Mouse (Mus musculus) cerebellum, postnatal 14 days (tissue): ENCODE measurements around the gene Gfi1.

Experiments
- DNase-seq, 2 experiments: peaks; one replicate each; pipeline ENCODE4 v3.0.0; 2021; ENCODE audit warnings: mixed read lengths in 2 of 2

Gfi1 gene

DNA sequence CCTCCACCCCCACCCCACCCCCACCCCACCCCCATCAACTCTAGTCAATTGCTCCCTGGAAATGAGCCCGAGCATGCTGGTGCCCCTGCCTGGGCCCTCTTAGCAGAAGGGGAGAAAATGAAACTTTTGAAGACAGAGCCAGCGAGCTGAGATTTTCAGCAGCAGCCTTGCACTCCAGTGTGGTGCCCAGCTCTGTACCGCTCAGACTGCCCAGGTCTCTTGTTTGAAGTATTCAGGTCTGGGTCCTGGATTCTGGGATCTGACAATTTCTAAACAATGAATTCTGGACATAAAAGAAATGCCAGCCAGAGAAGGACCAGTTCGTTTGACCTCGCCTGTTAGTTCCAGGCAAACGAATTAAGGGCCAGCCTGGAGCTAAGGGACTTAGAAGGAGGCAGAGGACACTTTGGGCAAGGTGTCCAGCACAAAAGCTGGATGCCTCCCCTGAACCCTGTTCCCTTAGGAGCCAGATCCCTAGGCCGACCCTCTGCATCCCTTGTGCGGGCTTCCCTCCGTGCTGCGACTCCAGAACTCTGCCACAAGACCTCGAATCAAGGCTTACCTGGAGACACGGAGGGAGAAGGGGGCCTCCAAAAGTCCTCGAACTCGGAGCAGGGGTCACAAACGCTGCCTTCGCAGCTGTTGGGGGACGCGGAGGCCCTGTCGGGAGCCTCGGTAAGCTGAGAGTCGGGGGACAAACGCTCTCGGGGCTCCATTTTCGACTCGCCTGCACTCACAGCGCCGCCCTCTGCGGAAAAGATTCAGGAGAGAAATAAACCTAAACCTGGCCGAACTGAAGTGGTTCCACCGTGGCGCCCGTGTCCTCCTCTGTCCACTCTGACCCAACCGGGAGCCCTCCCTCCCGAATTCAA is 2.9 kb downstream of the Gfi1 start:
- DNase-seq, result peak; percentile 29 to 41

DNA sequence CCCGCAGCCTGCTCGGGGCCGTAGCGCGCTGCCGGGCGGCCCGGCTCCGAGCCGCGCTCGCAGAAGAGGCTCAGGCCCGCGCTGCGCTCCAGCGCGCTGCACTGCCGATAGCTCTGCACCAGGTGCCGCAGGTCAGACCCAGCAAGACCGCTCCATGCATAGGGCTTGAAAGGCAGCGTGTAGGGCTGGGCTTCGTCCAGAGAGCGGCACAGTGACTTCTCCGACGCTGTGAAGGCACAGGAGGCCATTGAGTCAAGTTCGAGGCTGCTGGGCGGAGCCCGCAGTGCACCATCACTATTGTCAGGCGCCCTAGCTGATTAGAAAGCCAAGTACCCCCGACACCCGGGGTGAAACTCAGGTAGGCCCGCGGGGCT is 4.2 kb downstream of the Gfi1 start:
- DNase-seq, result peak; percentile 23 to 31

DNA sequence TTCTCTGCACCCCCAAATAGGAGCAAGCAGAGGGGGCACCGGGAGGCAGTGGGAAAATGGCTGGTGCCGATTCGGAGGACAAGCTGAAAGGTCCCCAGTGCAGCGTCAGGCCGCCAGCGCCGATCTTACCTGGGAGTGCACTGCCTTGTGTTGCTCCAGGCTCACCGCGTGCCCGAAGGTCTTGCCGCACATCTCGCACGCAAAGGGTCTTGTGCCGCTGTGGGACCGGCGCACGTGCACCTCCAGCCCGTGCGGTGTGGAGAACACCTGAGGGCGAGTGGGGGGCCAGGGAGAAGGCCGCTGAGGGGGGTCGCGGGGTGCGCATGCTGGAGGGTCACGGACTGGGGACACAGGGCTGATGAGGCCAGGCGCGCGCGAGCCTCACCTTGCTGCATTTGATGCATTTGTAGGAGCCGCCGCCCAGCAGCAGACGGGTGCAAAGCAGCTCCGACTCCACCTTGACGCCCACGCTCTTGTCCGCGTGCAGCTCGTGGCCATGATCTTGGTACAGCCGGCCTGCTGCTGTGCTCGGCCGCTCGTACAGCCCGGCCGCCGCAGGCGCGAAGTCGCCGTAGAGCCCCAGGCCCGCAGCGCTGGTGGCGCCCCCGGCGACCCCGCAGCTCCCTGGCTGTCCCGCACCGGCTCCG is 4.7 kb downstream of the Gfi1 start:
- DNase-seq, result peak; percentile 6 to 31

DNA sequence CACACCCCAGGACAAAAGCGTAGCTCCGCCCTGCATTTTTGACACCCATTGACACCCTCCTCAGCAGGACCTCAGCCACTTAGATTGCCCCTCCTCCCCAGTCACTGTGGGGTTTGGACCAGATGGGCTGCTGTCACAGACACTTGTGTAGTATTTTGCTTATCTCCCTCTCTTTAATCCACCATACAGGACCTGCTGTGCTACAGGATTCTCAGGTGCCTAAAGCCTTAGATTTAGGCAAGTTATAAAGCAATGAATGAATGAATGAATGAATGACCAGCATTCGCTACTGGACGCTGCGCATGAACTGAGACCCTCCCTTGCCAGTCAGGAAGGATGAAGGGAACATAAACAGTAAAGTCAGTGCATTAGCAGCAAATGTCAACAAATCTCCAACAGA is 5.3 kb downstream of the Gfi1 start:
- DNase-seq, result no peak

DNA sequence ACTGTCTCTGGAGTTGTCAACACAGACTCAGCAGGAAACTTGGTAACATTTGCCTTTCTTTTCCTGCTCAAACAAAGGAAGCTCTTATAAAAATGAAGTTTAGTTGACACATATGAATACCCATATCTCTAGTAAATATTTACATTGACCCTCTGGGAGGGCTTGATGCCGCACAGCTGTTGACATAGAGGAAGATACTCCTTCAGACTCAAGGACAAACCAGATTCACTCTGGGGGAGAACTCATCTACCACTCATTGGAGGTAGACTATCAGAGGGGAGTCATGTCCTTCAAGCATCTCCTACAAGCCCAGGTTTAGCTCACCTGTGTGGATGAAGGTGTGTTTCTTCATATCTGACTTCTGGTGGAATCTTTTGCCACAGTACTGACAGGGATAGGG is 6.0 kb downstream of the Gfi1 start:
- no peak for DNase-seq

DNA sequence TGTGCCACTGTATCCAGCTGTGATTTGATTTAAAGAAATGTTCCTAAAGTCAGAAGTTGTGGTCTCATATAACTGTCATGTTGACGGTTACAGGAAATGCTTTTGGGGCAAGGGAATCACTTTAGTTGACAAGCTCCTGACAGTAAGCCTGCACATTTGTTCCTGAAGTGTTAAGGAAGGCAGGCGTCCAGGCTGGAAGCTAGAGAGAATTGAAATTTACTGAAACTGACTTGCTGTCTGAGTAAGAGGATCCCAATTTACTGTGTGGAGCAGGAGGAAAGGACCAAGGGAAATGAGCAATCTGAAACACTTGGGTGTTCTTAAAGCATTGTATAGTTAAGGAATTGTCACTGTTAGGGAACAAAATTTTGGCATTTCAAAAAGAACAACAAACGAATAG is 6.6 kb downstream of the Gfi1 start:
- no peak for DNase-seq

DNA sequence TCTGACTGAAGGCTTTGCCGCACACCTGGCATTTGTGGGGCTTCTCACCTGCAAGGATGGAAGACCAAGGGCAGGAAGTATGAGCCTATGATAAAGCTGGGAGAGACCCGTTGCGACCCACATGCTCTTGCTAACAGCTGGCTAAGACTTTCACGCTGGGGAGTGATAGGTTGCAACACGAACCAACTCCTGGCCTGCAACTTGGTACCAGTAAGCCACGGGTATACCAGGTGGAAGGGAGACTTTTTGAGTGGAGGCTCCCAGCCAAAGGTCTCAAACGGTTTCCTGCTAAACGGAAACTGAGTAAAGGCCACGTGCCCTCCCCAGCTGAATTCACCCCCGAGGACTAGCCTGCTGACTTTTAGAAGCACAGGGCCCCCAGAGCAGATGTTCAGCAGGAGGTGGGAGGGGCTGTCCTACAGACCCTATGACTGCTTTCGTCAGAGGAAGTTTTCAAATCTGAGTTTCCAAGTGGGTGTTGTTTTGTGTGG is 7.9 kb downstream of the Gfi1 start:
- DNase-seq, result no peak

DNA sequence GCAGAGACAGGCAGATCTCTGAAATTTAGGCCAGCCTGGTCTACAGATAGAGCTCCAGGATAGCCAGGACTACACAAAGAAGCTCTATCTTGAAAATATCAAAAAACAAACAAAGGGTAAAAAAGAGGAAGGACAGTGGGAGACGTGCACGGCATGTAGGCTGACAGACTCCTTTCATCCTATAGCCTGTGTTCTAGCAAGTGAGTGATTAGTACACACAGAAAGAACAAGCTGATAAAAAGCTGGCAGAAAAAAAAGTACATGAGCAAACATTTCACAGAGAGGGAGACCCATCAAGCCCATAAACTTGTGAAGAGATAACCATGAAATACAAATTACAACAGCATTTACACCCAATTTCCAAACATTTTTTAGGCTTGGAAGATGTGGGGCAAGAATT is 14.1 kb downstream of the Gfi1 start:
- no peak for DNase-seq

DNA sequence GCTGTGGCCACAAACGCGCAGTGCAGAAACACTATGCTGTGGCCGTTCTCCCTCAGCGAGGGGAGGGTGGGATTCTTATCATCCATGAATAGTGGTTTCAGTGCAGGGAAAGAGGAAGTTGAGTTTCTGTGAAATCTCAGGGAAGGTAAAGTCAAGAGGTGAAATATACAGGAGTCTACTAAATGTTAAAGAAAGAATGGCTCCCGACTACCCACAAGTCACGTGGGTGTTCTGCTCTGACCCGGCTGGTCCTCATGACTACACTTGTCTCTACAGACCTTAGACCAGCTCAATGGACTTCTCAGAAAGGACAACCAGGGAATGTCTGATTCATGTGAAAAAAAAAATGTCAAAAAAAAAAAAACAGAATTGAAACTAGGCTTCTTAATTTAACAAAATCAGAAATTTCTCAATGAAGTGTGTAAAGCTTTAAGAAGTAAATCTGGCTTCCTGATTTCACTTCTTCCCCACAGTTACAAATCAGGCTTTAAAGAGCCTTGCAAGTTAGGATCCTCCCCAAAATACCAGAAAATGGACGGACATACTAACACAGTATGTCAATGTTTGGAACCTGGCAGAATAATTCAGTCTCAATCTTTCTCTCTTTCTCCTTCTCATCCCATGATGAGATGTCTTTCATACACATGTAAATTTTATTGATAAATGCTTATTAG is 17.6 kb downstream of the Gfi1 start:
- no peak for DNase-seq

DNA sequence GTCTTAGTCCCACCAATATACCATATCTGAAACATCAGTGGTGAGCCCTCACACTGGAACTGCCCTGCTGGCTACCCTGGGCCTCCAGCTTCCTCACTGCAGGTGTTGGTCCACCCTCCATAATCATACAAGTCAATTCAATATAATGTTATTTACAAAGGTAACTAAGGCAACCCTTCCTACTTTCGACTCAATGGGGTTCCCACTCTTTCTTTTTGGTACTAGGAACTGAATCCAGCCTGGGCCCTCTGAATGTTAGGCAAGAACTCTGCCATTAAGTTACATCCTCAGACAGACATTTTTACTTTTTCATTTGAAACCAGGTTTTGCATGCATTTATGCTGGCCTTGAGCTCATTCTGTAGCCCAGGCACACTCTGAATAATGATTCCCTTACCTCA is 19.6 kb downstream of the Gfi1 start:
- no peak for DNase-seq

DNA sequence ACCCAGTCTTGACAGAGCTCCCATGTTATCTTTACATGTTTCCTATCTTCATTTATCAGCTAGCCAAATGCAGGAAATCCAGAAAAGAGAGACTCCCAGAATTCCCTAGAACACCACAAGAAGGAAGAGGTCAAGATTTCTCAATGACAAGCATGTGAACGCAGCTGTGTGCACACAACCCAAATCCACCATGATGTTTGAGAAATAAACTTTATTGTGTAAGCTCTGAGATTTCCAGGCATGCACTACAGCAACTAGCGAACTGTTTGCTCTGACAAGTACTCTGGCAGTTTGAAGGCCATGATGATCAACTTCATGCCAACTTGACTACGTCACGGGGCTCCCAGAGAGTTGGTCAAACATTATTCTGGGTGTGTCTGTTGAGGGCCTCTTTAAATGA is 20.1 kb downstream of the Gfi1 start:
- no peak for DNase-seq

DNA sequence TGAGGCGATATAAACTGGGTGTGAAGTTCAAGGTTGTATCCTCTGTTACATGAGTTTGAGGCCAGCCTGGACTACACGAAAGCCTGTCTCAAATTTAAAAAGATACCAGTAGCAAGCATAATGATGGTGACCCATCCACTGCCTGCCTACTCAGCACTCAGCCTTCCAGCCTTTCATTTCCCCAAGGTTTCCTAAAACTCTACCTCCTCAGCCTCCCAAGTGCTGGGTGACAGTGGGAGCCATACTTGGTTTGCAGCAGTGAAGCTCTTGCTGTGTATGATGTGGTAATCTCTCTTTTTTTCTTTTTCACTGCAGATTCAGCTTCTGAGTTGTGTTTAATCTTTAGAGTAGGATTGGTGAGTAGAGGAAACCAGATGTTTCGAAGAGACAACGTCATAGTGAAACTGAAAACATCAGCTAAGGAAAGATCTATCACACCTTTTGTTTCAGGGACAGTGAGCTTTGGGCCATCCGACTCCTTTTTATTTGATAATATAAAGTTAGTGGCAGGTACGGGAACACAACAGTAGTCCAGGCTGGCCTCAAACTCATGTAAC is 22.6 kb downstream of the Gfi1 start:
- no peak for DNase-seq

DNA sequence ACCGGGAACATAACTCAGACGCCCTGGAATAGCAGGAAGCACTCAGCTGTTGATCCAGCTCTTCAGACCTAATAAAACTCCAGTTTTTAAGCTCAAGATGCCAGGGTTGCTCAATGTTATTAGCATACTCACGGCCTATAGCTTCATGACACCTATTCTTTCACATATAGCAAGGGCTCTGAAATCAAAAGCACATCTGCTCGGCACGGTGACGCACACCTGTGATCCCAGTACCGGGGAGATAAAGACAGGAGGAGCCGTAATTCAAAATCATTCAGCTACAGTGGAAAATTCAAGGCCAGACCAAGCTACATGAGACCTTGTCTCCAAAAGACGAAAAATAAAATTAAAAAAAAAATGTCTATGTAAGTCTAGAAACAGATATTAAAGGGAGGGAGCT is 24.2 kb downstream of the Gfi1 start:
- no peak for DNase-seq

DNA sequence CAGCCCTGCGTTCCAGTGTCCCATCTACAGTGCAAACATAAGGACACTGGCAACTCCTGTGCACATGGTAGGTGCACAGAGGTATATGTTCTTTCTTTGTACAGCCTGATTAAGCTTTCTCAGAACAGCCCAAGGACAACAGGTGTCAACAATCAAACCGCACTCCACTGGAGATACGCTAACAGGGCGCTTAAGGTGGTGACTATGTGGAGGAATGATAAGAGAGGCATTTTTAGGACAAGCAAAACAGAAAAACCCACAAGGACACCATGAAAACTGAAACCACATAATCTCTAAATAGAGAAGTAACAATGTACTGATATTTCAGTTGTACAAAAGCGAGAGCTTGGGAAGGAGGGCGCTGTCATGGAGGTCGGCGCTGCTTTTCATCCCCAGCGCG is 25.0 kb downstream of the Gfi1 start:
- DNase-seq, result no peak

DNA sequence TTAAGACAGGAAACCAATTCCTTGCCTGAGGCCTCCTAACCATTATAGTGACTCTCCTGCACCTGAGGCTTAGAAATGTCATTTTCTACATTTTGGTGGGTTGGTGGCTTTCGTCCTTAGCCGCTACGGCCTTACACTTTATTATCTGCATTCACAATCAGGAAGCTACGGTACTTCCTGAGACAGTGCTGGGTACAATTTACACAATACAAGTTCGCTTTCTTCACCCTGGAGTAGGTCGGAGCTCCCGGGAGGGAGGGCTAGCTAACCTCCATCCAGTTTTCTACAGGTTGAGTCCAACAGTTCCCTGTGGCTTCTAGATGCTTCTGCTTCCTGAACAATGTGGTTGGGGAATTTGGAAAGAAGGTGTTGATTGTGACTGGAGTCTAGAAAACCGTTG is 26.9 kb downstream of the Gfi1 start:
- no peak for DNase-seq

DNA sequence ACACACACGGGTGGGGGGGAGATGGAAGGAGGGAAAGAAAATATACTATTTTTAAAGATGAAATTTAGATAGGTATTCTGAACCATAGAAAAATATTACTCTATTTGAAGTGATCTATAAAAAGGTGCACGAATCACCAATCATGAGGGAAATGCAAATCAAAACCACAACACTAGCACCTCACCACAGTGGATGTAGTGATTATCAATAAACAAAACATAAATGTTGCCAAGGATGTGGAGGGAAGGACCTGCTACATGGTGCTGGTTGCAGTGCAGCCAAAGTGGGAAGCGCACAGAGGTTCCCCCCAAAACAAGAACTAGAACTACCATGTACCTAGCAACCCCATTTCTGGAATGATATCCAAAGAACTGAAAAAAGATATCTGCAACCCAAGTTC is 30.8 kb downstream of the Gfi1 start:
- no peak for DNase-seq

DNA sequence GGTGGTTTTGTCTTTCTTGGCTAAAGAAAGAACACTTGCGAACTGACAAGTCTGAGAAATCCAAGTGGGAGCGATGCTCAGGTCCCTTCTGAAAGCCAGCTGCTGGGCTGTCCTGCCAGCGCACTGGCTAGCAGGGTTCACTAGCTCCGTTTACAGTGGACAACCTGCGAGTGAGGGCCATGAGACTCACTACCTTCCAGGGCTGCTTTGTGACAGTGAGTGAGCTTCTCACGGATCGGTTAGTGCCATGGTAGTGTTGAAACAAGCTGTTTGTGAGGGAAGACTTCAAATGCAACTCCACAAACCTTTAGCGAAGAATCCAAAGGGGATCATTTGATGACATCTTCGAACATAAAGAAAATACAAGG is 37.4 kb downstream of the Gfi1 start:
- DNase-seq, result no peak

DNA sequence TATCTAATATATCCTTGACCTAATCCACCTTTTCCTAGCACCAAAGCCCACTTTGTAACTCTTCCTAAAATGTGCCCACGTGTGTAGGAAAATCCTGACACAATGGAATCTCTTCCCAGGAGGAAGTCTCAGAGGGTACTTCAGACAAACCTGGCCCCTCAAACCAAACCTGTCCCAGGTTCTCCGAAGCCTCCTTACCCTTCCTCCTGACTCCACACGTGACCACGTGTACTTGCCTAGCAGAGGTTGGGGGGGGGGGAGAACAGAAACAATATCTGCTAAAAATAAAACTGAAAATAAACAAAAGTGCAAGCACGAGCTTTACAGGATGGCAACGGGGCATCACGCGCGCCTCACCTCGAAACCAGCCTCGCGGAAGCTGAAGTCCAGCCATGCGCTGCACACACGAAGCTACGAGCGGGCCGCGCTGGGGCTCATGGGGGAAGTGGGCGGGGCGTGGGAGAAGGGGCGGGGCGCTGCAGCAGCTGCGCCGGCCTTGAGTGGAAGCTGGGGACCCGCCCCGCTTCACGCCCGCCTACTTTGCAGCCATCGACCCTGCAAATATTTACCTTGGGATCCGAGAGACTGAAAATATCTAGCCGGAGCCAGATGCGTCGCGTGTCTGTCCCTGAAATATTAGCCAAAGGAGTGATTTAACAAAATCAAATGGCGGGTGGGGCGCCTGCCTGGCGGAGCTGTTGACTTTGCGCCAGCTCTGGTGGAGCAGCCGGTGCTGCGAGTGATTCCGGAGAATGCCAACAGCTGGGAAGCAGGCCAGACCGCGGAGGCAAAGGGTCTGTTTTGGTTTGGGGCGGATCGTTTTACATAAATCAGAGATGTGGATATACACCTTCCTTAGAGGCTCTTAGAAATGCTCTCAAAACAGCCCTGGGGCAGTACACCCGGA is 38.0 kb downstream of the Gfi1 start:
- peak; percentile 80 to 88 for DNase-seq

DNA sequence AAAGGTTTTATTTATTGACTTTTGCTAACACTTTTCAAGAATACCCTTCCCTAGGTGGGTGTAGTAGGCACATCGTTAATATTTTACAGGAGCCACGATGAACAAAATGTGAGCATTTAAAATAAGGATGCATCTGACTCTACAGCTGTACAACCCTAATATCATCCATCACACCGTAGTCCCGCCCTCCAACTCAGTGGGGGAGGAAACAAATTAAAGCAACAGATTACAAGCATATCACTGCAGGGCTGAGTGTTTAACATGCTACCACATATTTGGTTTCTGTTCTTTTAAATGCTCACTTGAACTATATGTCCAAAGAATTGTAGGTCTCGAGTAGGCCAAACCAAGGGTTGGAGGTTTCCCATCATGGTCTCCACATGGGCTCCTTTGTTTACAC is 38.7 kb downstream of the Gfi1 start:
- no peak for DNase-seq

DNA sequence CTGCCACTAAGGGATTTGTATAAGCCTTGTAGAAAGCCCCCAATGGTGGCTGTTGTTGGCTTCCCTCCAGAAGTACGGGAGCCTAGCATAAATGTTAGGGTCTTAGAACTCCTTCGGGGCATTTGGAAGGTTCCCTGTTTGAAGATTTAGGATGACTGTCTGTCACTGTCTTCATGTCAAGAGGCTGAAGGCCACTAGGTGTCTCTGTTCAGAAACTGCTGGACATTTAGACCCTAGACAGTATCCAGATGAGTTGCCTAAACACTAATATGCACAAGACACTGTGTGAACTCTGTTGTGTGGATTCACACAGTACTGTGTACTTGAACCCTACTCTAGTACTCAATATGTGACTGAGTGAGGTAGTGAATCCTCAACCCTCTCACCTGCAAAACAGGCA is 41.5 kb downstream of the Gfi1 start:
- no peak for DNase-seq

DNA sequence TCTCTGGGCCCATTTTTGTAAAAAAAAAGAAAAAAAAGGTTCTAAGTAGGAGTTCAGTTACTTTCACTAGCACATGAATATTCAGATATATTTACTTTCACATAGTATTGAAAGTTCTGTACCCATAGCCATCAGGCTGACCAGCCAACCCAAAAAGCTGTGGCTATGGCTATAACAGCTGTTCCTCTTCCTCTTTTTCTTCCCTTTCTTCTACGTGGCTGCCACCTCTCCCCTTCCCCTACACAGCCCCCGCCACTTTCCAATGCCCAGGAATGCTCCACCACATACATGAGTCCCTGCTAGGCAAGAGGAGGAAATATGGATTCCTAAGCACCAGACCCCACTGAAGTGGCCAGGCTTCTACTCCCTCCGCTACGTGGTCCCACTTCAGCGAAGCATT is 44.5 kb downstream of the Gfi1 start:
- no peak for DNase-seq

DNA sequence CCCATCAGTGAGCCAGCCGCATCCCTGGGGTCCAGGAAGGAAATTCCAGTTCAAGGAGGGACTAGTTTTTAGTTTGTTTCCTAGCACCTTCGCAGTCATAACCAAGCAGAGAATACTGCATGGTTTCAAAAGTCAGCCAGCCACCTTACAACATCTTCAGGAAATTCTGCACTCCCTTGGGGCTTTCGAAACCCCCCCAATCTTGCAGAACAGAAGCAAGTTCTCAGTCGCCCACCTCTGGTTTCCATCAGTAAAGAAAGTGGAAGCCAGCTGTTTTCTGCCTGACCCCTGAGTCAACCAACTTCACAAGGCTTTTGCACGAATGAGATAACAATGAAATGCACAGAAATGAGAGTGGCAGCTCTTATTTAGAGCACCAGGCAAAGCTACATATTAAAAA is 47.4 kb downstream of the Gfi1 start:
- DNase-seq, result no peak
